Mouse (Mus musculus) right cerebral cortex, adult 2 months (tissue): ENCODE data around the gene Astn2.
A peak's percentile ranks its signal among the peaks of the same experiment; 100 is the strongest.
"Not testable (repeated sequence)": the region's sequence is repeated elsewhere in the genome, so short reads cannot be mapped to it uniquely, and the experiment has no call there.

Experiments
- DNase-seq, 2 experiments: peaks; one replicate each; pipeline ENCODE4 v3.0.0; 2021 to 2022; ENCODE audit warnings: low spot score in 2 of 2

The Astn2 gene

DNA sequence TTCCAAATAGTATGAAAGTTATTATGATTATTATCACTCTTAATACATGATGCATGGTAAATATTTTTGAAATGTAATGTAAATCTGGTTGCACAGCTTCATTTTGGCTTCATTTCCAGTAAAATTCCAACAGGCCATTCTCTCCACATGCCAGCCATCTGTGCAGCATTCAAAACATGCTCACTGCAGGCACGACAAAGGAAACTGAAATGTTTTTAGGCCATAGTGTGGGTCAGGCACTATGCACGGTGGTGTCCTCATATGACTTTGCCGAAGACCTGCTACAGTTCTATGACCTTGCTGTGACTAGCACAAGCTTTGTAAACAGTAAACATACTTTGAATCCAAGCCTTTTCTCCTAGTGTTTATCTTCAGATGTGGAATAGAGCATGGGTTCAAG, 642.3 kb downstream of the Astn2 start:
- DNase-seq = no peak

DNA sequence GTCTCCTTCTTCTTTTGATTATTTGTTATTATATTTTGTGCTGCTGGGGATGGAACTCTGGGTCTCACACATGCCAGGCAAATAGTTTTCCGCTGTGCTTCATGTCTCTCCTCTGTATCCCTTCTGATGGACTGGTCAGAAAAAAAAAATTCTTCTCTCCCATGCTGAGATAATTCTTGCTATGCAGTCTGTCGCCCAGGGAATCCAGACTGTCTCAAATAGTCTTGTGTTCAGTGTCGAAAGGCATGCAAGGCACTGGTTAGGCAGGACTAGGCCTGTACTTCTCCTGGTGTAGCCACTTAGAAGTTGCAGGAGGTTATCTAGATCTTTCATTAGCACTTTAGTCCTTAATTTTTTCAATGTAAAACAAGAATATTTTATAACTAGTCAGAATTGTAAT, 642.8 kb downstream of the Astn2 start:
- DNase-seq = no peak

DNA sequence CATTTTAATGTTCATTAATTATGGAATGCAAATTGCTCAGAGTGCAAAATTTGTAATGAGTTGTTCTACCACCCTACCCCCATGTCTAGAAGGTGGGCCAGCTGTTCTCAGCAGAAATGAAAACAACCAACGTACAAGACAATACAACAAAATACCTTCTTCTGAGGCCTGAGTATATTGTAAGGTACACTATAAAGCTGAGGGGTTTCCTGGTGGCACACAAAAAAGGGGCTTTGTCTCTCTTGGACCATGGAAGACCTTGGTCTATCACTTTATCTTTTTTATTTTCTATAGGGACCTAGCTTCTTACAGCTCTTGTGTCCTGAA, 645.6 kb downstream of the Astn2 start:
- no peak for DNase-seq

DNA sequence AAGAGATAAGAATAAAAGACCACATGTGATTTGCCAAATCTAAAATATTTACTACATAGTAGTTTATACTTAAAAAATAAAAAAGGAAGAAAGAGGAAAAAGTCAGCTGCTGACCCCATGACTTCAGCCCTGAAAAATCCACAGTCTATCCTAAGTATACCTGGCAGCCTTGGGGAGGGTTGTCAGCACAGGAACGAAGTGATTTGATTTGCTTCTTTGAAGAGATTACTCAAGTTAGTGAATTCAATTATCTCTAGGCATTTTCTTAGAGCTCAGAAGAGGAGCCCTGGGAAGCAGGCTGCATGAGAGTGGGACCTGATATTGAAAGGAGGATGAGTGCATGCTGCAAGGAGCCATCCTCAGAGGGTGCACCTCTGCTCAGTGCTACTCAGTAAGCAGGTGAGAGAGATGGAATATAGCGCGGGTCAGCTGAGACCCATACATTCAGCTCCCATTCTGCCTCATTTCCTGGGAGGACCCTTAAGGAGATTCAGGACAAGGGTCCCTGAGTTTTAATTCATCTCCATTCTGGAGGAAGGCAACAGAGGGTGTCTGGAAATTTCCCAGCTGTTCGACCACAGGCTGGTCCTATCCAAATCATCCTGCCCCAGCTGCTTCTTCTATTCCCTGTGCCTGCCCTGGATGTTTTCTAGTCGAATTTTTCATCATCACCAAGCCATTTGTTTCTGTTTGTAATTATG, 646.1 kb downstream of the Astn2 start:
- no peak for DNase-seq

DNA sequence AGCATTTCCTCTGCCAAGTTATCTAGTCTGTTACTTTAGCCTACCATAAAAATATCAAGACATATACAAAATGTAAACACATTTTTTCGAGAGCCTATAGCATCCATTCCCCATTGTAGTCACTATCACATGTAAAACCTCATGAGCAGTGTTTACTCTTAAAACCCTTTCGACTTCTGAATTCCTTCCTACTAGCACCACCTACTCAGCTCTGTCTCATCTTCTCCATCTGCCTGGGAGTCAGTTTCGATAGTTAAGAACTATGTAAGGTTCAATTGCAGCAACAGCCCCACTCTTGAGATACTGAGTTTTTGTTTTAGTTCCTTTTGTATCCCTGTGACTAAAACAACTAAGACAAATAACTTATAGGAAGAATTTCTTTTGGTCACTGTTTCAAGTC, 651.5 kb downstream of the Astn2 start:
- DNase-seq = no peak

DNA sequence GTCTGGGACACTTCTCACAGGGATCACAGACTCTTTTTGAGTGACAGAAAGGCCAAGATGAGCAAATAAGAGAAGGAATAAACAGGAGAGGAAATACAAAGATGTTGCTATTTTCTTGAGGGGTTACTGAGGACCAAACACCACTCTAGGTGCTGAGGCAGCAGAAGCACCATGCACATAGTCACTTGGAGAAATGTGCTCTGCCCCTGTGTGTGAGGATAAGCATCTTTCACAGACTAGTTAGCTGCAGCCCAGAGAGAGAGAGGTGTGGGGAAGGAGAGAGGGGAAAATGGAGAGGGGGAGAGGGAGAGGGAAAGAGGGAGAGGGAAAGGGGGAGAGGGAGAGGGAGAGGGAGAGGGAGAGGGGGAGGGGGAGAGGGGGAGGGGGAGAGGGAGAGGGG, 659.6 kb downstream of the Astn2 start:
- DNase-seq = no peak

DNA sequence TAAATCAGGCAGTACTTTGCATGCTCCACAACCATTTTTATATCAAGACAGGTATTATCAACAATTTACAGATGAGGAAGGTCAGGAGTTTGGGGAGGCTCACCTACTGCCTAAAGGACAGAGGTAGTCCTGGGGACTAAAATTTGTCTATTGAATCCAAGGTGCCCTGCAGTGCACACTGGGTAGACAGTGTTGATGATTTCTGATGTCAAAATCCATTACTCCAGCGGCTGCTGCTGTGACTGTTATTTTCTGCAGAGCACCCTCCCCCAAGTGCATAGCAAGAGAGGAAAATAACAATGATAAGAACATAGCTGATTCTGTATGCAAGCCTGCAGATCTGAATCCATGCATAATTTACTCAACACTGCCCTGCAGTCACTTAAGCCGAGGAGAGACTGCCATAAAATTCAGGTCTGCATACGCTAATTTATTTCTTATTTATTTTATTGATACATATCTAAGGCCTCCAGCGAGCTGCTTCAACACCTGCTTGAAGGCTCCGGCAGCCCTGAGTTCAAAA, 660.3 kb downstream of the Astn2 start:
- no peak for DNase-seq

DNA sequence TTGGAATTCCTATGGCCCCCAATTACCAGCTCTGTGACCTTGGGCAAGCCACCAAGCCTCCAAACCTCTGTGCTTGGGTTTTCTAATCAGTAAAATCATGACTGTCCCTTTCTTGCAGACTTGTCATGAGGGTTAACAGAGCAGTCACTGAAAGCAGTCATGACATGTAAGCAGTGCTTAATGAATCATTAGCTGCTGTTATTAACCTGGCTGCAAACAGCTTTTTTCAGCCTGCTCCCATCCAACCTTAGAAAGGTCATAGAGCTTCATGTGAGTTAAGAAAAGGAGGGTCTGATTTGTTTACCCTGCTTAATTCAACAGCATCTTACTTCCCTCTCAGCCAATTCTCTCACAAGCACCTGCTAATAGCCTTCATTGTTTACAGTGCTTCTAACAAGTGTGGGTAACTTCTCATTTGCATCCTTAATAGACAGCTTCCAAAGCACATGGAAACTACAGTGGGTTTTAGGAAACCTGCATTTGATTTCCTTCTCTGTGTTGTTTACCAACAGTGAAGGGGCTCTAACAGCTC, 661.2 kb downstream of the Astn2 start:
- DNase-seq = no peak

DNA sequence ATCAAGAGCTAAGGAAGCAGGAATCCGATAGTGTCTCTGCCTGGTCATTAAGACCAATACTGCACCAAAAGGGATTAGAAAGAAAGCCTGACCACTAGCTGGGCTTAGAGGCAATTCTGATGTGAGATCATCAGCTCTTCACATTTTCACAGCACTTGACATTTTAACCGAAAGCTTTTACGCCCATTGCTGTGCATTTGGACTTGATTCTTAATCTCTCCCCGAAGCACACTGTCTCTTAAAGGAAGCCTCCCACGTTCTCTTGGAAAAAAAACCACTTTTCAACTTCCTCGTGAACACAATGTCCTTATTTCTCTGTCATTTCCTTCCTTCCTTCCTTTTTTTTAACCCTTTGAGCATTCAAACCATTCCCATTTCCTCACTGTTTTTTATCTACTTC, 680.0 kb downstream of the Astn2 start:
- DNase-seq = no peak

DNA sequence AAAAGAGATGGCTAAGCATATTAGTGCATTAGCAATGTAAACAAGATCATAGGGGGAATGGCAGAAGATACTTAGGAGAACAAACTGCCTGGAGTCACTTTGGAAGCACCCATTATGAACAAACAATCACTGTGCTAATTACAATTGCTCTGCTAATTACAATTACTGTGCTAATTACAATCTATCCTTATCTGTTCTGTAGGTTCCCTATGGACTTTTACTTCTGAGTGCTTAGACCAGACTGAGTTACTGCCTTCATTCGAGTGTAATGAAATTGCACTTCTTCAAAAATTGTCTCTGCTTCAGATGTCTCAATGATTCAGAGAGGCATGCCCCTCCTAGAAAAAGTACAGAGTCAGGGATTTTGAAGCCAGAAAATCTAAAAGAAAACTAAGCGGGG, 684.8 kb downstream of the Astn2 start:
- DNase-seq = no peak

DNA sequence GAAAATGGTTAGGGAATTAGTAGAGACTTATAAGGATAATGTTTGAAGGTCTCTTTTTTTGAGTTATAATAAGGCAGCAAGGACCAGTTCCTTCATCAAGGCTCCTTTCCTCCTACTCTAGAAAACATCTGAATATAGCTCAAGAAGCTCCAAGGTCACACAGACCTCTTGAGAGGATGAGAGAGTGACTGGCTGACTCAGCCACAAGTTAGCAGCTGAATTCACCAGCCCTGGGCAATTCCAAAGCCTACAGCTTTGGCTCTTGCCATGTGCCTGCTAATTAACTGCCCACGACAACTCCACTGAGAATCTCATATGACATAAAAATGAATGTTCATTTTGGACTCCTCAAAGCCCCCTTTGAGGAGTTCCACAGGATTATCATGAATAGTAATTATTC, 686.5 kb downstream of the Astn2 start:
- DNase-seq = no peak

DNA sequence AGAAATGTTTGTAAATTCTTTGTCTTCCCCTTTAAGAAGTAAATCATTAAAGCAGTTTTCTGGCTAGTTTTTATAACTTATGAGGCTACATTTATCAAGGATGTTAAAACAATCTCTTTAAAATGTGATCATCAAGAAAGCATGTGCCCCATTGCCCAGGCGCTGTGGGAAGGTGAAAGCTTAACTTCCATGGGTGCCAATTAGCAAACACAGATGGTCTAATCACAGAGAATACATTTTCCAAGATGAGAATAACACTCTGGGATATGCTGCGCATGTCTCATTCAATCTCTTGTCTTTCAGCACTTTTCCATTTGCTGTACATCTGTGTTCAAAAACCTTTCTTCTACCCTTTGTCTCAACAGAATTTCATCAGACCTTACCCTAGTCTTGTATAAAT, 688.3 kb downstream of the Astn2 start:
- no peak for DNase-seq

DNA sequence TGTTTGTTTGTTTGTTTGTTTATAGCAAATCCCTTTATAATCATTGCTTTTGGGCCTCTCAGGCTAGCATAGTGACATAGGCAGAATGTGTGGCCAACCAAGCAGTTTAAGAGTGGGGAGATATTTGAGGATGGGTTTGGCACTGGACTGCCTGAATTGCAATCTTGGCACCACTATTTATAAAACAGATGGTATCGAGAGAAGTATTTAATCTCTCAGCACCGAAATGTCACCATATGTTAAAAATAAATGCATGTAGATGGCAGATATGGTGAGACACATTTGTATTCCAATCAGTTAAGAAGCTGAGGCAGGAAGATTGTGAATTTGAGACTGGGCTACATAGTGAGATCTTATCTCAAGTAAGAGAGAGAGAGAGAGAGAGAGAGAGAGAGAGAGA, 692.7 kb downstream of the Astn2 start:
- no peak for DNase-seq

DNA sequence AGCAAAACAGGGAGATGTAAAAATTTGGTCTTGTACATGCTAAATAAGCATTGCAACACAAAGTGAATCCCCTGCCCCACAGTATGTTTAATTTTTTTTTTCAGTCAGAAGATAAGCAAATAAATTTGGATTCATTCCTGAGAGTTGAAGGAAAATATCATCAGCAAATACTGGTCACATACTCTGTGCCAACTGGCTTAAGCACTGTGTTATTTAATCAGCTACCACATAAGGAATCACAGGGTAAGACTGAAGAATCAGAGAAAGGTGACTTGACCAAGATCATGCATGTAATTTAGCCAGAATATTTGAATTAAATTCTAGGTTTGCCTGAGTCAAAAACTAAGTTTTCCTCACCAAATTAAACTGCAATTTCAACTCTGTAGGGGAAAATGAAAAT, 693.8 kb downstream of the Astn2 start:
- no peak for DNase-seq

DNA sequence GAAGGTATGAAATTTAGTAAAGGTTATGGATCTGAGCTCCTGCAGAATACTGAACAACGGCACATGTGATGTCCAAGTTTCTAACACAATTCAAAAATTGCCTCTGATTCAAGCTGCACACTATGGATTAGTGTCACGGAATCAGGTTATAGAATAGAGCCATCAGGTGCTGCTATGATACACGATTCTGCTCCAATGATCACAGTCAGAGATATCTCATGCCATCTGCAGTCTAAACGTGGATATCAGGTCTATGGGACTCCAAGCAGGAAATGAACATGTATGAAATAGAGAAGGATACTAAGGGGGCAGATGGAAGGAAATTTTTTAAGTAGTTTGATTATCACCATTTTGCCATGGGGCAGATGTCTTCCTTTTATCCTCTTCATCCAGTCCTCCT, 702.6 kb downstream of the Astn2 start:
- DNase-seq = no peak

DNA sequence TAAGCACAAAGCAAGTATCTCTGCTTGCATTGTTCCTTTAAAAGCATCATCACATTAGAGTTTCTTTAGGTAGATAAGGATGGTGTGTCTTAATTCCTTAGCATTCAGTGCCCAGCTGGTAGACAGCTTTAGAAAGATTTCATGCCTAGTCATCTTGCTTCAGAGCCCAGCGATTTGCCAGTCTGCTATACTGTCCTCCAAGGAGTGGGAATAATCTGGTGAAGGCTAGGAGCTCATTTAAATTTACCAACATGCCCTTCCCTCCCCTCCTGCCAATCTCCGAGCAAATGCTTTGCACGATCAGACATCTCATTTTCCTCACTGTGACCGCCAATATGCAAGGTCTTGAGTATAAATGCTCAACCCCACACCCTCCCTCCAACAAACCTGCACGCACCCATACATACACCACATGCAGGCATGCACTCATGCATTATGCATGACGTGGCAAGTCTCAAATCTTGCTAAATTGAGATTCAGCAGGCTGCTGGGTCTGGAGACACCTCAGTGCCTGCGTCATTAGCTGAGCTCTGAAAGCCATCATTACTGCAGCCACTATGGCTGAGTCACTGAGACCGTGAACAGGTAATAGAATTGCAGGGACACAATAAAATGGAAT, 704.6 kb downstream of the Astn2 start:
- DNase-seq = peak; percentile 10 to 40

DNA sequence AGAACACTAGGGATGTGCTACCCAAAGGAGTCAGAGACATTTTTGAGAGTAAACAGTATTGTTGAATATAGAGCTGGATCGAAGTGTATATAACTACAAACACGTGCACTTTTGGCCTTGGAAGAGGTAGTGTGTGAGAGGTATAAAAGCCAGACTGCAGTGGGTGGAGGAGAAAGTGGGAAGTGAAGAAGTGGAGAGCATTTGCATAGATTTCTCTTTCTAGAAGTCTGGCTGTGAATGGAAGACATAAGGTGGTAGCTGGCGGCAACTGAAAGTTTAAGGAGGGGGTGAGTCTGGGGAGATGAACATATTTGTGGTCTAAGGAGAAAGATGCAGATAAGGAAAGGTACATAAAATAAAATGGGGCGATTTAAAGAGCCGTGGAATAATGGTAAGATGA, 709.2 kb downstream of the Astn2 start:
- DNase-seq = peak; percentile 18 to 22

DNA sequence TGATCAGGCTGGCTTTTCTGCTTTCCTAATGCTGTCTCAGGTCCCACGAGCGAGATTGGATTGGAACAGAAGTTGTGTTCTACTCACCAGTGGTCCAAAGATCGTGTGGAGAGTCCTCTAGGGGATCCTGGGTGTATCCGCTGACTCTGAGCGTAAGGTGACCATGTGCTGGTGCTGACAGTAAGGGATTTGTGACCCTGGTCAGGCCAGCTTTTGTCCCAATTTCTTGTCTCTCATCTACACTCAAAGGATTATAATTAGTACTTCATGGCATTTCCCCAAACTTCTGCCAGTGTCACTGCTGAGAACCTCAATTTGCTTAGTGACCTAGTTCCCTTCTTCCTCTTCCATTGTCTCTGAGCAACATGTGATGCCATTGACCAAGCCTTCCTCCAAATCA, 710.4 kb downstream of the Astn2 start:
- DNase-seq = no peak

DNA sequence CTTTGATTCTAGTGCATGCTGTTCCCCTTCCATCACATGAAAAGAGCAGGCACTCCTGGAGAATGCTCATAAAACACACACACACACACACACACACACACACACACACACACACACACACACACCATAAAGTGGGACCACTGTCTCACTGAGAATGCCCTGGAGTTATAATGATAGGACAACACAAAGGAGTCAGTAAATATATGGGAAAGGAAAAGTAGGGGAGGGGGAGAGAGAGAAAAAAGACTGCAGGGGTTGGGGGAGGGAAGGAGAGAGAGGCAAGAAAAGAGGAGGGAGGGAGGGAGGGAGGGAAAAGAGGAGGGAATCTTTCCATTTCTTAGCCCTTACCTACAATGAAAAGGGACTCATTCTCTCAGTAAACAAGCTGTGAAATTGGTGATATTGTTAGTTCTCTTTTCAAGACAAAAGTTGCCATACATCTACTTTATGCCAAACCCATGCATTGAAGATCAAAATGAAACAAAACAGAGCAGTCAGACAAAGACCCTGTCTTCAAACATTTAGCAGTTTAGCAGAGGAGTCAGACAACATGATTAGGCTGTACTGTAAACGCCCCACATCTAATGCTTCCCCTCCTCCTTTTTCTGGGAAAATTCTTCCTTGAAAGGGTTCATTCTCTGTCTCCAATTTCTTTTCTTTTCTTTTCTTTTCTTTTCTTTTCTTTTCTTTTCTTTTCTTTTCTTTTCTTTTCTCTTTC, 717.2 kb downstream of the Astn2 start:
- DNase-seq = no peak

DNA sequence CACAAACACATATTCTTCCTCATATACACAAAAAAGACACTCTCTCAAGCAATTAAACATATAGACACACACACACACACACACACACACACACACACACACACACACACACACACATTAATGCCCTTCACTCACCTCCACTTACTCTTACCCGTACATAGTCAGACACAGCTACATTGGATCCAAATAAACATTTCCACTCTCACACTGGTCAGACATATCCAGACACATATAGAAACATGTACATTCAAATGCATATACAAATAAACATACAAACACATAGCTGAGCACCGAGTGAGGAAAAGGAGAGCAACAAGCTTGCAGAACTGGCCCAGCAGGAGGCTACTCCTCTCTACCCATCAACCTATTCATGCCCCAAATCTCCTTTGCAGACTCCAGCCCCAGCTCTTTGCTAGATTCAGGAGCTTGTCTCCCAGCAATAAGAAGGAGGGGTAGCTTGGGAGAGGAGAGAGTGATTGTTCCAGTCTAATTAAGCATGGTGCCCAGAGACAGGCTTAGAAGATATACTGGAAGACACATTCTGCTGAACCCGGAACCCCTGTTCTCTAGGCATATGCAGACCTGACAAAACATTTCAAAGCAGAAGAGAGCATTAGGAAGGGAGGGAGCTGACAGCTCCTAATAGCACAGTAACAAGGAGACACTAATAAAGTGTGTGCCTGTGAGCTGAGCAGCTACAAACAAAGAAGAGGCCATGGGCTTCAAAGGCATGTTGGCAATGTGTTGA, 718.0 kb downstream of the Astn2 start:
- DNase-seq = no peak

DNA sequence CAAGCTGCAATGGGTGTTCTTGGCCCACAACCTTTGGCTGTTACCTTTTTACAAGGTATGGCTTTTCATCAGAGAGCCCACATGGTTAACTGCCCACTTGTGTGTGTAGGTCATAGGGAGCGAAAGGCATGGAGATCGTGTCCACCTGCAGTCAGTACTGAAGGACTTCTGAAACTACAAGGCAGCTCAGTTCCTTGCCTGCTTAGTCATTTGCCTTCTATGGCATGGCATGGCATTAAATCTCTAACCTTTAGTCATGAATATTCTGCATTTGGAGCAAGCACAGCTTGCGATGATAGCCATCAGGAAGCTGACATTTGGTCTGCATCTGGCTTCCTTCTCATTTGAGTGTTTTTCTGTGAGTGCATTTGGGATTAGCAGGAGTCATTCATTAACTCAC, 720.0 kb downstream of the Astn2 start:
- no peak for DNase-seq

DNA sequence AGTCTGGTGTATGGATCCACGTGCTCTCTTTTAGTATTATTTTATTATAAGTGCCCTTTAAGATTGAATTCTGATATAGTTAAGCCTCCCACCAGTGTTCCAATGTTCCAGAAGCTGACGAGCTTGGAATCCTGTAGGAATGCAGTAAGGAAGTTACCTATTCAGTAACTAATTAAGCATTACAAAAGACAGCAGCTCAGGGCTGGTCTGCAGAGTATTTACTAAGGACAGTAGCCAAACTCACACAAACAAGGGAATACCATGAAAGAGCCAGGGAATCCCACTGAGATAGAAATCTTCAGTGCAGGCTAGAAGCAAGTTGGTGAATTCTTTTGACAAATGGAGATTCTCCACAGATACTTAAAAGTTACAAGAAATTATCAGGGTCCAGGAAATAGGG, 724.6 kb downstream of the Astn2 start:
- not testable (repeated sequence) for DNase-seq
